Mouse (Mus musculus): ENCODE results near the gene Id1.

Id1 gene

DNA sequence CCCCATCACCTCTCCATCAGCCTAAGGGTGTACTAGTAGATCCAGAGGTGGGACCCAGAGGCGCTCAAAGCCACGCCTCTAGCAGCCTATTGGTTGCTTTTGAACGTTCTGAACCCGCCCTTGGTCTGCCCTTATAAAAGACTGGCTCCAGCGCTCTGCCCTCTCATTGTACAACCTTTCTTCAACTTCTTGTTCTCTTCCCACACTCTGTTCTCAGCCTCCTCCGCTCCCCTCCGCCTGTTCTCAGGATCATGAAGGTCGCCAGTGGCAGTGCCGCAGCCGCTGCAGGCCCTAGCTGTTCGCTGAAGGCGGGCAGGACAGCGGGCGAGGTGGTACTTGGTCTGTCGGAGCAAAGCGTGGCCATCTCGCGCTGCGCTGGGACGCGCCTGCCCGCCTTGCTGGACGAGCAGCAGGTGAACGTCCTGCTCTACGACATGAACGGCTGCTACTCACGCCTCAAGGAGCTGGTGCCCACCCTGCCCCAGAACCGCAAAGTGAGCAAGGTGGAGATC is at the start of gene Id1:
Gene Id1, plus strand, starts transcription at position 162 of the 512 bp plus-strand sequence.
- peak; percentile 94 for DNase-seq (ENCODE audit: low read depth, low spot score)

DNA sequence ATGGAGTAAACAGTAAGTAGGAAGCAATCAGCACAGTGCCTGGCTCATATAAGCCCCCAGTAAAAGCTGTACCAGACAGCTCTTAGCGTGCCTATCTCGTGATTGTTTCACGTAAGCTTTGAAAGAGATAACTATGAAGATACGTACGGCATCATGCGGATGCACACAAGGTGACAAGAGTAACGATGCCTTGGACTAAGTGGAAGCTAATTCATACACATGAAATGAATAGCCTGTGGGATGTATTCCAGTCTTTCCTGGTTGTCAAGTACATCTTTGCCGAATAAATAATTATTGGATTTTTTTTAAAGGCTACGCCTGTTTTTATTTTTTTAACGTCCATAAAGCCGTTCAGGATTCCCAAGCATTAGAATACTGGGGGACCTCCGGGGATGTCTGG is 49.7 kb upstream of the Id1 start:
- no peak for DNase-seq (ENCODE audit: low read depth, low spot score)

DNA sequence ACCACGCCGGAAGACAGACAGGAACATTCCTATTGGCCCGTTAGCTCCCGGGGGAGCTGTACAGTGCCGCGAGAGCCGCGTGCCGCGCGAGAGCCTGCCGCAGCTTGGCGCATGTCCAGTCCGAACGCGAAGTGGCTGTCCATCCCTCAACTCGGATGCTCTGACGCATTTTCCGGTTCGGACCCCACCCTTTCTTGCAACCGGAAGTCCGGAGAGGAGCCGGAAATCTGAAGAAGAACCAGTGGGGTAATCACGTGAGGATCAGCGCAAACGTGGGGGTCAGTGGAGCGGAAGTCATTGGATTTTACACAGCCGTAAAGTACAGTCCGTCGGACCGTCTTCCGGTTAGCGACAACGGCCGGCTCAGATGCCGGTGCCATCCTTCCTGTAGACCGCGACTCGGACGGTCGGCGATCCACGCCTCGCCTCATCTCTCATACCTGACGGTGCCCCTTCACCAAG is 49.2 kb upstream of the Id1 start, which contains the start of gene Mcts2:
Gene Mcts2, plus strand, starts transcription at position 230 of the 462 bp plus-strand sequence.
- DNase-seq (ENCODE audit: low read depth, low spot score): peak; percentile 99

DNA sequence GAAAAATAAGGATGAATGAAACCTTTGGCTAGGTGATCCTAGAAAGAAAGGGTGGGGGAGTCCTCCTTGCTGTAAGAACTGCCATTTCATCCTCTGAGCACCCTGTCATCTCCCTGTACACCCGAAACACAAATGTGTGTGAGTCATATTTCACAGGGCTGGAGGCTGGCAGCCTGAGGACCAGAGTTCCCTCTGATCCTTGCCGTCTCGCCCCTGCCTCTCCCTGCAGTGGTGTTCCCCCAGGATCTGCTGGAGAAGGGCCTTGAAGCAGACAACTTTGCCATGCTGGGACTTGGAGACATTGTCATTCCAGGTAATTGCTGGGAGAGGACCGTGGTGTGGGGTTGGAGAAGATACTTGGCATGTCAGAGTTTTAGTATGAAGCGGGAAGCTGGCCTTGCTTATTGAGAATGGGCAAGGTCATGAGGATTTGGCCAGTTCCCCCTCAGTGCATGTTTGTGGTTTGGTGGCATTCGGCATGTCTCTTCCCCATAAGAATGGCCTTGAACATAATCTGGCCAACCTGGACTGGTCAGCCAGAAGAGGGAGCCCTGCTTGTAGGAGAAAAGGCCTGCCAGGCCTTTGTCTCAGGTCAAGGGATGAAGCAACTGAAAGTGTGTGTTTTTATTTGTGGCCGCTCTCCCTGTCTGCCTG is 44.4 kb upstream of the Id1 start:
- no peak for DNase-seq (ENCODE audit: low read depth, low spot score)

- peak; percentile 87 for DNase-seq (ENCODE audit: low read depth, low spot score)
Observed at GRCm38 (mm10) chr2:152693233-152693632, 42.8 kb upstream of the Id1 start.

DNA sequence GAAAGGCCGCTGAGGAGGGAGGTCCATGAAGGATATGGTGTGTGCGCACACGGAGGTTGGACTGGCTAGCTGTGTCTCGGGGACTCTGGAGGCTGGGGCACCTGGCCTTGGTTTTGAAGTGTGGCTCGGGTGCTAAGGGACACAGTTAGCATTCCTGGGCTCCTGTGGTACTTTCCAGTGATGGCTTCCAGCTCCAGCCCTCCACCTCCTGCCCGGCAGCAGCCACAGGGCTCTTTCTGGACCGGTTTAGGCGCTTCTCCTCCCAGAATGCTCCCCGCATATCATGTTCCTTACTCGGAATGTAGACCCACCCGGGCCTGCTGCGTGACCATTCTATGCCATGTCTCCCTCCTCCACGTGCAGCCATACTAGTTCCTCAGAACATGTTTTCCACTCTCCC is 42.3 kb upstream of the Id1 start:
- no peak for DNase-seq (ENCODE audit: low read depth, low spot score)

GRCm38 (mm10) chr2:152694708-152695107 is 41.3 kb upstream of the Id1 start:
- no peak for DNase-seq (ENCODE audit: low read depth, low spot score)

DNA sequence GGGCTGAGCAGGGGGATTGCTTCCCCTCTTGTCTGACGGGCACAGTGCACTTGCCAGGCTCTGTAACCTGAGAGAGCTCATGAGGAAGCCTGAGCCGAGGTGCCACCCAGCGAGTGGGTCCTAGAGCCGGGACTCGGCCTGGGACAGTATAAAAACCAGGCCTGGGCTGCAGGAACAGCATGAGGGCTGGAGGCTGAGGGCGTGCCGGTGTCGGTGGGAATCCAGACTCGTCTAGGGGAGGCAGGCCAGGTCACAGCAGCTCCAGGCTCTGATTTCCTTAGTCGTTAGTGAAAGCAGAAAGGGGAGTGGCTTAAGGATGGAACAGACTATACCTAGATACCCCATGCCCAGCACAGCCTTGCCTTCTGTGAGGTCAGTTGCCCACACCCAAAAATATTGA is 40.0 kb upstream of the Id1 start:
- peak; percentile 80 for DNase-seq (ENCODE audit: low read depth, low spot score)

- DNase-seq (ENCODE audit: low read depth, low spot score): peak; percentile 93
Observed at GRCm38 (mm10) chr2:152696476-152697164, 39.4 kb upstream of the Id1 start.

GRCm38 (mm10) chr2:152700138-152700537 is 35.9 kb upstream of the Id1 start:
- no peak for DNase-seq (ENCODE audit: low read depth, low spot score)

DNA sequence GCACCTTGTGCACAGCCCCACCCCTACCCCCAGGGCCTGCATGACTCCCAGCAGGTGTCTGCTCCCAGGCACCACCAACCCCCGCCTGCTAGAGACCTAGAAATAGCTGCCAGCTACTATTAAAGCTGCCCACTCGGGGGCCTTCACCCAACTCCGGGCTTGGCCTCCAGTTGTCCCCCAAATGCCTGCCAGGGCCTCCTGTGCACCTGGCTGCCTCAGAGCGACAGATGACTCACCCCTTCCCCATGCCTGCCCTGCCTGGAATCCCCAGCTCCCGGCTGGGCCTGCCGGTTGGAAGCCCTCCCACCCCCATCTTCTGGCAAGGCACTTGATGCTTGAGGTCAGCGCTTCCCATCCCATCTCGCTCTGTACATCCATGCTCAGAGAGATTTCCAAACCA is 35.3 kb upstream of the Id1 start:
- no peak for DNase-seq (ENCODE audit: low read depth, low spot score)

DNA sequence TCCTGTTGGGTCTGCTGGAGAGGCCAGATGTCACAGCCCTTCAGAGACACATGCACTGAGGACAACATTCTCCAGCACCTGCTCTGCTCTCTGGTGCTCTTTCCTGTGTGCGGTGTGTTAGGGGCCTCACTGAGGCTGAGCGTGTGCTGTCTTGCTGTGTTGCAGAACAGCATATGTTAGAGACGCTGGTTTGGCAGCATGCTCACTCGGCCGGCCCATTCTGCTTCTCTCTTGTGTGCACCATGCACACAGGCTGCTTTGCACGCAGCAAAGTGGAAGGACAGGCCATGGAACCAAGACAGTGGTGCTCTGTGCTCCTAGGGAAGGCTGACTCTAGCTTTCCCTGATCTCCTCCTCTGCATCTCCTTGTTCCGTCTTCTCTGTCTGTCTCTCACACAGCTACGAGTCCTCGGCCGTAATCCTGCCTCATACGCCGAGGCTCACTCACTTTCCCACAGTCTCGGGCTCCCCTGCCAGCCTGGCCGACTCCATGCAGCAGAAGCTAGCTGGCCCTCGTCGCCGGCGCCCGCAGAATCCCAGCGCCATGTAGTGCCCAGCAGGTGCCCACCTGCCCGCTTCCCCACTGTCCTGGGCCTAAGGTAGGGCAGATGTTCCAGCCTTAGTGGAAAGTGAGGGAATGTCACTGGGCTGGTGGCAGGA is 32.3 kb upstream of the Id1 start:
- DNase-seq (ENCODE audit: low read depth, low spot score): peak; percentile 23

- DNase-seq (ENCODE audit: low read depth, low spot score): no peak
Observed at GRCm38 (mm10) chr2:152704256-152704605, 31.8 kb upstream of the Id1 start.

- no peak for DNase-seq (ENCODE audit: low read depth, low spot score)
Observed at GRCm38 (mm10) chr2:152704811-152705370, 31.2 kb upstream of the Id1 start.

DNA sequence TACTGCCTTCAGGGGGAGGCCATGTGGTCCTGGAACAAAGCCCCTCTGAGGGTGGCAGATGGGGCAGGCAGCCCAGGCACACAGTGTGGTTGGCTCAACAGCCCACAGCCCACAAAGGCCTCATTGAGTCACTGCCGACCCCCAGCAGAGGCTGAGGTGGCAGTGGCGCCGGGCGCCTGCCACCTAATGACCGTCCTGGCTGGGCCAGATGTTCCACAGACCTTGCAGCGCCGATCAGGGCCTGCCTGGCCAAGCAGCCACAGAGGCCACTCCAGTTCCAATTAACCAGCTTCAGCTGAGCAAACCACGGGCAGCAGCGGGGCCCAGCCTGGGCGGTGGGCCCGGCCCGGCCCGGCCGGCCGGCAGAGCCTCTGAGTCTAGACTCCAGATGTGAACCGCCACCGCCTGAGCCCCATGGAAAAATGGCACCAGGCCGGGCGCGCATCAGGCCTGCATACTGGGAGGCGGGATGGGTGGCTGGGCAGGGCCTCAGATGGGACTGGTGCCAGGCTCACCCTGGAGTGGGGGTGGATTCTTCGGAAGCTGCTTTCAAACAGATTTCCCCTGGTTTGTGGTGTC is 30.0 kb upstream of the Id1 start:
- DNase-seq (ENCODE audit: low read depth, low spot score): peak; percentile 42

DNA sequence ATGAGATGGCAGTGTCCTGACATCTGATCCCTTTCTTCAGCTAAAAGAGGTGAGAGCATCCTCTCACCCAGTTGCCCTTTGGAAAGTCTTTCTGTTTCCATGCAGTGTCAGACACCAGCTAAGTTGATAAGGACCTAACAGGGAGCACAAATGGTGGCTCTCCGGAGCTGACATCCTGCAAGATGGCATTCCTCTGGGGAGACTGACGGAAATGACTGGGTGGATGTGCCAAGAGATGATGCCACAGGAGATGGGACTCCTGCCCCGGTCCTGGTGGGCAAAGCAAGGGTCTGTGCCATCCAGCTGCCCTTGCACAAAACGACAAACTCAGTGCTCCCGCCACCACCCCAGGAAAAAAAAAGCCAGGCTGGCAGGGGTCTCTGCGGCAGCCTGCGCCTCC is 28.9 kb upstream of the Id1 start:
- DNase-seq (ENCODE audit: low read depth, low spot score): peak; percentile 28

- peak; percentile 97 for DNase-seq (ENCODE audit: low read depth, low spot score)
Observed at GRCm38 (mm10) chr2:152707627-152708026, 28.4 kb upstream of the Id1 start.

GRCm38 (mm10) chr2:152709066-152709465 is 27.0 kb upstream of the Id1 start:
- no peak for DNase-seq (ENCODE audit: low read depth, low spot score)

GRCm38 (mm10) chr2:152716241-152716772 is 19.7 kb upstream of the Id1 start:
- DNase-seq (ENCODE audit: low read depth, low spot score): no peak

- peak; percentile 11 for DNase-seq (ENCODE audit: low read depth, low spot score)
Observed at GRCm38 (mm10) chr2:152717652-152718051, 18.4 kb upstream of the Id1 start.

- peak; percentile 6 for DNase-seq (ENCODE audit: low read depth, low spot score)
Observed at GRCm38 (mm10) chr2:152718076-152718475, 18.0 kb upstream of the Id1 start.

Data from ZHBTc4 (cell line).